Mouse (Mus musculus) liver, adult 2 months (tissue): Measurements from ENCODE around the gene Nudt6.

Experiments
- CTCF ChIP-seq: fragments of 200-500 bp; IDR thresholded peaks from 2 replicates; pipeline ENCODE4 v1.5.1; 2011; ENCODE audit warnings: low read depth, low read length, control low read depth
- POLR2A ChIP-seq: fragments of 200-500 bp; IDR thresholded peaks from 2 replicates; pipeline ENCODE4 v1.6.1; 2011; ENCODE audit warnings: low read length, control low read depth; ENCODE audit not compliant: insufficient read depth; ENCODE audit errors: extremely low read depth

DNA sequence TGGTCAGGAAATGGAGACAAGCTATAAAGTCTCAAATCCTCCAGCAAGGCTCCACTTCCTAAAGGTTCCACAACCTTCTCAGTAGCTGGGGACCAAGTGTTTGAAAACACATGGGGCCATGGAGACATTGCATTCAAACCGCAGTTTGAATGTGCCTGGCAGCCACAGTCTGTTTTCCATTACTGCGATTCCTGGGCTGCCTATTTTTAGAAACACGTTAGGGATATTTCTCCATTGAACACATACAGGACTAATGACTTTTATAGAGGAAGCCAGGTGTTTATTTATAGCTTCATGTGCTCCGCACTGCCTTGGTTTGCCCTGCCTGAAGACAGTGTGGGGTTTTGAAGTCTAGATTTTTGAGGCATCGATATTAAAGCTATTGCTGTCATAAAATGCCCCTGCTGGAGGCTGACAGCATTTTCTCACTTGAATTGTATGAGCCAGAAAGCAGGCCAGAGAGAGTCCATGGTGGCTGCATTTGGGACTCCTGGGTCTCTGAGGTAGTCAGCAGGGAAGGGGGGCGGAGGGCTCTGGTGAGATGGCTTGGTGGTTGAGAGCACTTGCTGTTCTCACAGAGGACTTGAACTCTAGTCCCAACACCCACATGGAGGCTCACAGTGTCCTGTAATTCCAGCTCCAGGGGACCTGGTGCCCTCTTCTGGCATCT lies 36.8 kb downstream of the Nudt6 start:
- TF ChIP-seq CTCF, result no peak
- no peak for TF ChIP-seq POLR2A
